Mouse (Mus musculus): ENCODE measurements around the gene Rgl2.

- TF ChIP-seq CTCF (IDR thresholded peaks at IDR 0.05; ENCODE audit: borderline replicate concordance, insufficient read depth, low read length) (no peak), POLR2A (IDR thresholded peaks at IDR 0.05; ENCODE audit: low read depth, low read length) (no peak; the same call in 1 of the 2 replicates)
Observed at GRCm38 (mm10) chr17:33968927-33969326, 39.6 kb downstream of the Rgl2 start.
